ENCODE assay signal across 12 mouse cellular contexts in genomic region chr2:179648573-179649263, GRCm38 (mm10).
DNase-seq lines count a peak whose midpoint lies in the region; ATAC-seq lines count a peak whose summit lies in the region.
"Had no signal": no experiment of that assay in that cellular context is flagged by ENCODE, and none has a peak within 500 bp of the region (broad histone marks: within the 10 kb centered on the region; RNA-seq: fewer than 3 reads in every experiment).

No protein-coding gene starts in this region.

- no peak for DNase-seq in frontal cortex, postnatal 10 days (ENCODE audit: low spot score in 2 of 2)
- DNase-seq in thymus, postnatal 25 days, result peak; percentile 4
- no peak for DNase-seq in thymus, adult 18-20 months
- no peak for DNase-seq in spleen, postnatal 4 days (ENCODE audit: low spot score in 2 of 2)
- DNase-seq in adipocyte (ENCODE audit: low spot score), result no peak
- DNase-seq: heart, adult 11 months; liver, postnatal 0 days; midbrain, embryonic 14.5 days; spleen, adult 18-20 months had no signal

- H3K27ac ChIP-seq in embryonic facial prominence, embryonic 15.5 days (replicated peaks), result no peak overlapping the region
- H3K27ac ChIP-seq in heart, embryonic 12.5 days (ENCODE audit: poor library complexity, severe bottlenecking), result no peak overlapping the region

- H3K4me3 ChIP-seq in embryonic facial prominence, embryonic 15.5 days (replicated peaks), result no peak overlapping the region
- no peak overlapping the region for H3K4me3 ChIP-seq in heart, embryonic 12.5 days

- no peaks in the 10 kb centered on the region for H3K9me3 ChIP-seq in embryonic facial prominence, embryonic 15.5 days (replicated peaks)
- peaks cover 3% of the 10 kb centered on the region; the same call in 1 of the 2 replicates for H3K9me3 ChIP-seq in heart, embryonic 12.5 days (replicated peaks)

- ATAC-seq in frontal cortex, adult (ENCODE audit: low TSS enrichment), result peak; percentile 84
- no peak for ATAC-seq in embryonic facial prominence, embryonic 15.5 days (ENCODE audit: insufficient number of reproducible peaks, low FRiP score, low TSS enrichment, low read depth)
- ATAC-seq in heart, embryonic 12.5 days (ENCODE audit: insufficient number of reproducible peaks, low FRiP score), result no peak
- ATAC-seq: liver, postnatal 0 days had no signal

- H3K36me3 ChIP-seq in embryonic facial prominence, embryonic 15.5 days, result no peaks in the 10 kb centered on the region
- H3K36me3 ChIP-seq in heart, embryonic 12.5 days, result no peaks in the 10 kb centered on the region

- H3K4me2 ChIP-seq in embryonic facial prominence, embryonic 15.5 days (replicated peaks), result peak overlapping the region; percentile 27
- no peak overlapping the region for H3K4me2 ChIP-seq in heart, embryonic 12.5 days

- H3K9ac ChIP-seq in embryonic facial prominence, embryonic 15.5 days, result no peak overlapping the region
- H3K9ac ChIP-seq in heart, embryonic 12.5 days, result no peak overlapping the region
- H3K9ac ChIP-seq: liver, postnatal 0 days had no signal

- WGBS in embryonic facial prominence, embryonic 15.5 days, result 67% methylated on average over 20 of the region's 20 CpGs
- WGBS in heart, embryonic 12.5 days, result 77% methylated on average over 20 of the region's 20 CpGs

- H3K27me3 ChIP-seq in embryonic facial prominence, embryonic 15.5 days, result peaks cover 6% of the 10 kb centered on the region; the same call in 1 of the 2 replicates
- 0 out of 2 replicates have a peak, but pooled peaks cover 5% of the 10 kb centered on the region for H3K27me3 ChIP-seq in heart, embryonic 12.5 days (replicated peaks)

- H3K4me1 ChIP-seq in embryonic facial prominence, embryonic 15.5 days, result peaks cover 7% of the 10 kb centered on the region; the same call in 1 of the 2 replicates
- H3K4me1 ChIP-seq in heart, embryonic 12.5 days (replicated peaks), result peaks cover 9% of the 10 kb centered on the region; the same call in 1 of the 2 replicates
